Mouse (Mus musculus) spleen, embryonic (tissue): Measurements from ENCODE around the gene Tmc6.
"Not testable (repeated sequence)": the region's sequence is repeated elsewhere in the genome, so short reads cannot be mapped to it uniquely, and the experiment has no call there.

Source experiments
- CTCF ChIA-PET: fragments of 350-600 bp; sonication (Branson Sonifier 250); formaldehyde crosslinking; loops from one replicate; lab custom pipeline; 2022; lab: Charles Lee

Gene Tmc6

DNA sequence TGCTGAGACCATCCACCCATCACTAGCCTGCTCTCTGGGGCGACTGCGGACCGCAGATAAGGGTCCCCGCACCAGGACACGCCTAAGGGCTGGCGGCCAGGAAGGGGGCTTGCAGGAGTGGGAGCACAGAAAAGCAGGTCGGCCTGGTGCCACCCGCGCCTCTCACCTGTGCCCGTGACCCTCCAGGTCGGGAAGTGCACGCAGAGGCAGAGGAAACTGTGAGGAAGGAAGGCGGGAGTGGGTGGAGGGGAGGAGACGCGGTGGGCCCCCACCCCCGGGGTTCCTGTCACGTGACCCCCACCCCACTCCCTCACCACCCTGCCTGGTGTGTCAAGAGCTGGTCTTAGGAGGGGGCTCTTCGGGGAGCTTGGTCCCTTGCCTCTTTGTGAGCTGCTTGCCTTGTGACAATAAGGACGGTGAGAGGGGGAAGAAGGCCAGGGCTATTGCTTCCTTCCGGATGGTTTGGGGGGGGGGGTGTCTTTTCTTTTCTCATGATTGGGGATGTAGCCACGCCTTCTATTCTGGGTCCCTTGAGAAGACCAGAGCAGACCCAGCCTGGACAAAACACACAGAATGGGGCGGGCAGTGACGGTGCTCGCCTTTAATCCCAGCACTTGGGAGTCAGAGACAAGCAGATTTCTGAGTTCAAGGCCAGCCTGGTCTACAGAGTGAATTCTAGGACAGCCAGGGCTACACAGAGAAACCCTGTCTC is at the start of gene Tmc6, which contains the start of gene Tmc8:
Gene Tmc6, minus strand, starts transcription at position 206 of the 712 bp plus-strand sequence.
Gene Tmc8, plus strand, starts transcription at position 84 of the 712 bp plus-strand sequence.
- CTCF ChIA-PET: interaction anchor here (1.1 to 2.5 kb wide), 4 partner anchors 8 to 86 kb away, joined by 5 to 7 read pairs (median 5); no protein-coding TSS in a partner anchor

DNA sequence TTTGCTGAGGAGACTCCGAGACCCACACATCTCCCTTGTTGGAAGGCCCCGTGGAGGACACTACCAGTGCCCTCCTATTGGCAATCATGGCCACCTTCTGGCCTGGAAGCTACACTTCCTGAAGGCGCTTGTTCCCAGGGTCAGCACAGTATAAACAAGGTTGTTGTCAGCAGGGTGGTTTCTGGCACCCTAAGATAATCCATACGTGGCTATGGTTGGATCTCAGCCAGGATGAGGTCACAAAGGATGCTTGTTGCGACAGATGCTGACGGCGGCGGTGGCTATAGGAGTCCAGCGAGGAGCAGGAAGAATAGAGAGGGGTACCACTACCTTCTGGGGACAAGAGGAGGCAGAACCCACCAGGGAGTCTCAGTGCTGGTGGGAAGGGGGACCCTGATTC is 48.4 kb upstream of the Tmc6 start:
- CTCF ChIA-PET: no interaction called here

DNA sequence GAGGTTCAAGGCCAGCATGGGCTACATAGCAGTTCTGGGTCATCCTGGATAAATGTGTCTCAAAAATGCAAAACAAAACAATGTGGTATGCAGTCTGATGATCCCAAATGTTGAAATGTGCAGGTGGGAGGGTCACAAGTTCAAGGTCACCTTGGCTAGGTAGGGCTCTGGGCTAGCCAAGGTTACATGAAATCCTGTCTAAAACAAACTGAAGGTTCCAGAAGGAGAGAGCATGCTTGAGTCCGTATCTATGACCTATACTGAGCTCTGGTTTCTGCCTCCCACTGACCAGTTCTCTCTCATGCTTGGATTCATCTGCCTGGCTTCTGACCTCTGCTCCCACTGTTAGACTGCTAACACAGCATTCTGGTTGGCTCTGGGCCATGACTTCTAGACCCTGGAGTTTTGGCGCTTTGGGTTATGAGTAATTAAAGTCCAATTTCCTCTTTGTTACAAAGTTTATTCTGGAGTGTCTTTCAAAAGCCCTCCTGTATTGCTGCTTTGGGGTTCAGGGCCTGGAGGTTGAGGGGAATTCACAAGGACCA is 47.7 kb upstream of the Tmc6 start:
- CTCF ChIA-PET: no interaction called here

DNA sequence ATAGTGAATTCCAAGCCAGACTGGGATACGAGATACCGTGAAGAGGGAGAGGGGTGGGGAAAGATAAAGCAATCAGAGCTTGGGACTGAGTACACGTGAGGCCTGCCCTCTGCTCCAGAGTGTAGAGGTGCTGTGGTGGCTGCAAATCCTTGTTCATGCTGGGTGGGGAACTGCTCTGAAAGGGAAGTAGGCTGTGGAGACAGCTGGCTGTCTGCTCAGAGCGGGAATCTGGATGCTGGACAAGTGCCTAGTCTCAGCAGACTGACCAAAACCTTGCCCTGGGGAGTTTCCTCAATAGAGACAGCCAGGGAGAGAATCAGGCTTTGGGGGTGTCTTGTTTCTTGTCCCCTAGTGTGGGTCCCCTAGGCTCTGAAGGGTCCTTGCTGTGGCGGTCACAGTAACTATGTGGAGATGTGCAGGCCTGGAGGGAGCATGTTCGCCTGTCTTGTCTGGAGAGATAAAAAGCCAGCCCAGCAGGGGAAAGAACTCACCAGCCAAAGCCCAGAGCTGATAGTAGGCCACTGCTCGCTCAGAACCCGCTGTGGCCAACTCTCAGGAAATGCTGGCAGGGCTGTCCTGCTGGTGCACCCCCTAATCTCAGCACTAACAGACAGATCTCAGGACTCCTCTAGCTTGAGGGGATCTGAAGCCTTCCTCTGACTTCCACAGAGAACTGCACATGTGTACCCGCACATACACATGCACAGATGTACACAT is 47.0 kb upstream of the Tmc6 start:
- CTCF ChIA-PET: no interaction called here

DNA sequence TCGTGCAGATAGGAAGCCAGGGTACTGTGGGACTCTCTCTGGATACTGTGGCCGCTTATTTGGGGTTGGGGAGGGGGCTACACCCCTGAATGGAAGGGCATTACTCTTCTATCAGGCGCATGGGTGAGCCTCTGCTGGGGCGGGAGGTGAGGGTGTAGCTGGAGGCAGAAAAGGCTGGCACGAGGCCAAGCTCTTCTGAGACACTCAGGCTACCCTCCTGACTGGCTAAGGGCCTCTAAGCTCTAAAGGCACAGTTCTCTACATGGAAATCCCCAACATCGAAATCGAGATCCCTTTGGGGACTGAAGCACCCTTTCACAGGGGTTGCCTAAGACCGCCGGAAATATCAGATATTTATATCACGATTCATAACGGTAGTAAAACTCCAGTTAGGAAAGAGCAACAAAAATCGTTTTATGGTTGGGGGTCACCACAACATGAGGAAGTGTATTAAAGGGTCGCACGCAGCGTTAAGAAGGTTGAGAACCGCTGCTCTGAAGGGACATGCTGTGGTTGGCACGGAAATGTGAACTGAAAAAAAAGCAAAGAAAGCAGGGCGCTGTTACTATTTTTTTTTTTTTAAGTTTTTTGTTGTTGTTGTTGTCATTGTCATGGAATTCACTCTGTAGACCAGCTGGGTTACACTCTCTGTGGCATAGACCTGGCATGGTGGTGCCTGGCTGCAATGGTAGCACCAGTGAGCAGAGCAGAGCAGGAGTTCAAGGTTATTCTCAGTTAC is 46.3 kb upstream of the Tmc6 start:
- CTCF ChIA-PET: interaction anchor here (1.4 kb wide), 1 partner anchor 24 kb away, joined by 4 read pairs; no protein-coding TSS in a partner anchor

DNA sequence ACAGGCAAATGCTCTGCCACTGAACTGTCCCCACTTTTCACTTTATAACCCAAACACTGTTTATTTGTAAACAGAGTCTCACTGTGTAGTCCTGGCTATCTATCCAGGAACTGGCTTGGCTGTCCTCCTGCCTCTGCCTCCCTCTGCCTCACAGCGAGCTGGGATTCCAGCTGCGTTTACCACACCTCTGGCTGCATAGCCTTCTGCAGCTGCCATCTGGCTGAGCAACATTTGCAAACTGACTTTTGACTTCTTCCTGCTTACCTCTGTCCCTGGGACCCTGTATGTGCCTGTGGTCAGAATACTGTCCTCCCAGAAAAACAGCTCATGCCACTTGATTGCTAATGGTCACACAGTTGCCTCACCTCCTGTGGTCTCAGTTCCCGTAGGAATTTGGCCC is 45.4 kb upstream of the Tmc6 start:
- CTCF ChIA-PET: interaction anchor here (1.4 kb wide), 1 partner anchor 23 kb away, joined by 4 read pairs; no protein-coding TSS in a partner anchor

DNA sequence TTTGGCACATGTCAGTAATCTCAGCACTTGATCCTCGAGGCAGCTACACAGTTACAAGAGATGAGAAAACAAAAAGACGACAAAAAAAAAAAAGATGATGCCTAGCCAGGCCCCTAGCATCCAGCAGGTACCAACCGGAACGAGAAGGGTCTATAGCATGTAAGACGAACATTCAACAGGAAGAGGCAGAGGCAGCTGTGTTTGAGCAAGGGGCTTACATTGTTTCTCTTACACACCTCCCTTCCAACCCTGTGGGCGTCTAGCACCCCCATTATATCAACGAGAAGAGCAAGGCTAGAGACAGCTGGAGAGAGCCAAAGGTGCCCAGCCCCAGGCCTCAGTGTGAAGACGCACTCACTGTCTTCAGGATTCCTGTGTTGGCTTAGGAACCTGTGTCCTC is 44.9 kb upstream of the Tmc6 start:
- CTCF ChIA-PET: interaction anchor here (0.7 to 1.4 kb wide), 3 partner anchors 22 to 177 kb away, joined by 3 to 17 read pairs (median 4); no protein-coding TSS in a partner anchor

DNA sequence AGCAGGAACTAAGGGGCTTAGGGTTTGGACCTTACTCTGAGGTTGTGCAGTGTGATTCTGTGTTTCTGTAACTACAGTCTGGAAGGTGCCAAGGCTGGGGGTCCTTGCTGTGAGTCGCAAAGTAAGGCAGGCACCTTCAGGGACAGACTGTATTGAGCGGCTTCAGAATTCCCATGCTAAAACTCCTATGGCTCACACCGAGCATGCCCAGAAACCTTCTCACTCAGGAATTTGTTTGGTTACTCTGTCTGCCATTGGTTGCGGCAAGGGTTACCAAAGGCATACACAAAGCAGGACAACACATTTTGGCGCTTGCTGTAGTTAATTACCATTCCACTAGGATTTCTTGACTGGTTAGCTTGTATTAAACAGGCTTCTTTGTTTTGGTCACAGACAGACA is 44.2 kb upstream of the Tmc6 start:
- CTCF ChIA-PET: interaction anchor here (0.7 to 2.0 kb wide), 3 partner anchors 24 to 178 kb away, joined by 3 to 17 read pairs (median 15); no protein-coding TSS in a partner anchor

DNA sequence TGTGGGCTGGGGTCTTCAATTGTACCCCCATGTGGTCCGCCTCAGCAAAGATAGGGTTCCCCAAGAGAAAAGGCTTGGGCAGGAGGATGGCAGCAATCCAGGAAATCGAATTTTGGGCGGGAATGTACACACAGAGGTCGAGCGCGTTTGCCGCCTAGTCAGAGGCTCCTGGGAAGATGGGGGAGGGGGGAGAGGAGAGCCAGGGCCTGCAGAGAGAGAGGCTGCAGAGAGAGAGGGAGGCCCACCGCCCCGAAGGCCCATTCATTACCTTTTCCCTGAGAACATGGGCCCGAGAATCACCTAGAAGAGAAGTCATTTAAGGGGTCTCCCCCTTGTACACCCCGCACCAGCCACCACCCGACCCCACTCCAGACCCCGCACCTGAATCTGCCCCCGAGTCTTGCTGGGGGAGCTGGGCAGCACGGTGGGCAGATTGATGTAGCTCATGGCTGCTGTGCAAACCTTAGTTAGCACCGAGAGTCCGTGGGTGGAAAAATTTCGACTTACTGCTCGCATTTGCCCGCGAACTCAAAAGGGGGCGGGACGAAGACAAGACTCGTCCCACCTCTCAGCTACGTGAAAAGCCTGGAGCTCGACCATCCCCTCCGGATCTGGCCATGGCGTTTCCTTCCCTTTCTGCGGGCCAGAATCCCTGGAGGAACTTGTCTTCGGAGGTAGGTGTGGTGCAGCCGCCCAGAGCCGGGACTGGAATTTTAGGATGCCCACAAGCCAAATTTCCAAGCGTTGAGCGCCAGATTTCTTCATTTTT is 43.5 kb upstream of the Tmc6 start, which contains the start of the genes Afmid and Tk1:
Gene Afmid, plus strand, starts transcription at position 592 of the 769 bp plus-strand sequence.
Gene Tk1, minus strand, starts transcription at position 760 of the 769 bp plus-strand sequence.
- CTCF ChIA-PET: interaction anchor here (0.9 to 2.0 kb wide), 4 partner anchors 35 to 87 kb away, joined by 3 to 15 read pairs (median 5); no protein-coding TSS in a partner anchor

DNA sequence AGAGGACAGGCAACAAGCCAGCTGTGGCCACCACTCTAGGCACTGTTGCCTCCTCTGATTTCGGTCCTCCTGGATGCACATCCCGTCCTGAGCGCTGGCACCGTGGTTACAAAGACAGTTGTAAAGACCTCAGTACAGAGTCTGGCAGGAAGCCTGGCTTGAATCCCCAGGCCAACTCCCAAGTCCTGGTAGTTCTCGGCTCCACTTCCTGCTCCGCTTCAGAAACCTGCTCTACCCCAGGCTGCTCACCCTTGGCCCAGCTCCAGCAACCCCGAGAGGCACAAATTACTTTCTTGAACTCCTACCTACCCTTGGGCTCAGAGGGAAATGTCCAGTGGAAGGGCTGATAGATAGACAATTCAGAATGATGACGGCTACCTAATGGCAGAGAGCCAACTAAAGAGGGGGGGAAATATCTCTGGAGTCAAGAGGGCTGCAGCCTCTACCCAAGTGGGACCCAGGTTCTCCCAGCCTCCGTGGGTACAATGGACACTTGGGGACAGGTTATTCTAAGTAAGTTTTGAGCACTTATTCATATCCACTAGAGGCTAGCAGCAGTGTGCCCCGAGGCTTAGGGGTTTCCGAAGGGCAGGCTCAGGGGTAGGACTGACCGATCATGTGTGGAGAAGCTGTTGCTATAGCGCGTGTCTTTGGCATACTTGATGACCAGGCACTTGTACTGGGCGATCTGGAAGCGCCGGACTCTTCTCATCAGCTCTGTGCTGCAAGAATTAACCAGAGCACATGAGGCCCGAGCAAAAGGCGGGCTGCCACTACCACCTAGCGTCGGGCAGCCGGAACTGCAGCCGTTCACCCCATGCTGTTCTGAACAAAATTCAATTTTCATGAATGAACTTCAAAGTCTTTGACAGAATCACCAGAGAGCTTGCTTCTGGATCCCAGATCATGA is 42.3 kb upstream of the Tmc6 start:
- CTCF ChIA-PET: interaction anchor here (0.8 to 2.0 kb wide), 6 partner anchors 13 to 85 kb away, joined by 3 to 15 read pairs (median 5); no protein-coding TSS in a partner anchor

DNA sequence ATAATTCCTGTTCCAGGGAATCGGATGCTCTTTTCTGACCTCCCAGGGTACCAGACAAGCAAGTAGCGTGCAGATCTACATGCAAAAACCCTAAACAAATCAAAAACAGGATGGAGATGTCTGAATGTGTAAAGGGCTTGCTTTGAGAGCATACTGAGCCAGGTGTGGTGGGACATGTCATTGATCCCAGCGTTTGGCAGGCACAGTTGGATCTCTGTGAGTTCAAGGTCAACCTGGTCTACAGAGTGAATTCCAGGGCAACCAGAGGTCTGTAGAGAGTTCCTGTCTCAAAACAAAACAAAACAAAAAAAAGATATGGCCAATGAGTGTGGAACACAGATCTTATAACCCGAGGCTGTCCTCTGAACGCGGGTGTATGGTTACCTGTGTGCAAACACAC is 41.4 kb upstream of the Tmc6 start:
- CTCF ChIA-PET: interaction anchor here (1.0 kb wide), 1 partner anchor 13 kb away, joined by 3 read pairs; no protein-coding TSS in a partner anchor

DNA sequence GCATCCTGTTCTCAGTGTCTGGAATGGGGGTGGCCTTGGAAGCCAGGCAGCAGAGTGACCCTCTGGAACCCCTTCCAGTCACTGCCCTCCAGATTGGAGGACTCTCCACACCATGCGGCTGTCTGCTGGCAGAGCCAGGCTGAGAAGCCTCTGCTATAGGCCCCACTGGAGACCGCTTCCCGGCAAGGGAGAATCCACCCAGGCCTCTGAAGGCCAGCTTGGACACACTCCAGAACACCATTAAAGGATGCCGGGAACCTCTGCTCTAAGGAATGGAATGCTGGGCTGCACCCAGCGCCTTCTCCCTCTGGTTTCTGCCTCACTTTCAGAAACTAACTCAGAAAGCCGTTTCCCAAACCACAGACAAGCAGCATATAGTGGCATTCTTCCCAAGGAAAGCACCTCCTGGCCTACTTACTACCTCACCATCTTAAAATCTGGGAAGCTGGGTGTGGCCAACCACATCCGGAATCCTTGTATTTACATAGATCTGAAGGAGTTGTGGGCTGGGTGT is 40.8 kb upstream of the Tmc6 start:
- CTCF ChIA-PET: no interaction called here

DNA sequence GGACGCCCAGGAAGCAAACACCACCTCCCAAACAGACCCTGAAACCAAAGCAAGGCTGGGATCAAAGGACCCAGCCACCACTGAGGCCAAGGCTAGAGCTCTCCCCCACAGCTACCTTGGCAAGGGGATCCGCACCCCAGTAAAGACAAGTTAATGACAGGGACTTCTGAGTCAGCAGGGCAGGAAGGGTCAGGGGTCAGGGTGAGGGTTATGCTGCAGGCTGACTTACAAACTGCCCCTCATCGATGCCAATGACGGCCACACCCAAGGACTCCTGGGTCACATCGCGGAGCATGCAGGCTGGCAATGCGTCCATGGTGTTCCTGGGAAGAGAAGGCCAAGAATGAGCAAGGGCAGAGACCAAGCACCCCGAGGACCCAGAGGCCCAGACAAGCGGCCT is 39.9 kb upstream of the Tmc6 start:
- CTCF ChIA-PET: no interaction called here

DNA sequence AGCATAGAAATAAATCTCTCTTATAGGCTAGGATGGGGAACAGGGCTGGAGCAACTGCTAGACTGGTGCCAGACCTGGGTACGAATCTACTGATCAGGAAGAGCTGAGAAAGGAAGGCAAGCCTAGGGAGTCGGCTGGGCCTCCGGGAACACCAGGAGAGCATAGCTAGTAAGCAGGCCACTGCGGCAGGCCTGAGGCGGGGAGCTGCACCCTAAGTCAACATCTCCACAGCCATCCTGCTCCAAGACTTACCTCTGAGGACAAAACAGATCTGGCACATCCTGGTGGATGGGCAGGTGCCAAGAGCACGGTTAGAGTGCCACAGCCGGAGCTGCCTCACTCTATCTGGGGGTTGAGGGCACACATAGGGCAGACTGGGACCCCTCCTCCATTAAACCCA is 38.2 kb upstream of the Tmc6 start:
- CTCF ChIA-PET: interaction anchor here (0.5 kb wide), 1 partner anchor 55 kb away, joined by 4 read pairs; no protein-coding TSS in a partner anchor

DNA sequence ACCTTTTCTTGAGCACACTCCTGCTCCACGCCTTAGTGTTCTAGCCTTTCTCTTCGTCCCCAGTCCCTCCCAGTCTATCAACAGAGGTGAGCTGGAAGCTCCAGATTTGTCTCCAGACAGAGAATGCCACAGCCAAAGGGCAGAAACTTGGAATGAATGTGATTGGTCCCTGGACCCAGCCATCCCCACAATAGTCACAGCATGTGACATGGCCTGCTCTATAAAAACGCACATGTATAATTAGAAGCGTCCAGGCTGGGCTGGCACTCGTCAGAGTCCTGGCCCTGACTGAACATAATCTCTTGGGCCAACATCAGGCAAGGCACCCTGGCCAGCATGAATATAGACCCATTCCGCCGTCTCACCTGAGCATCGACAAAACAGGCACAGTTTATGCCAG is 37.1 kb upstream of the Tmc6 start:
- CTCF ChIA-PET: interaction anchor here (0.9 kb wide), 1 partner anchor 117 kb away, joined by 10 read pairs; no protein-coding TSS in a partner anchor

DNA sequence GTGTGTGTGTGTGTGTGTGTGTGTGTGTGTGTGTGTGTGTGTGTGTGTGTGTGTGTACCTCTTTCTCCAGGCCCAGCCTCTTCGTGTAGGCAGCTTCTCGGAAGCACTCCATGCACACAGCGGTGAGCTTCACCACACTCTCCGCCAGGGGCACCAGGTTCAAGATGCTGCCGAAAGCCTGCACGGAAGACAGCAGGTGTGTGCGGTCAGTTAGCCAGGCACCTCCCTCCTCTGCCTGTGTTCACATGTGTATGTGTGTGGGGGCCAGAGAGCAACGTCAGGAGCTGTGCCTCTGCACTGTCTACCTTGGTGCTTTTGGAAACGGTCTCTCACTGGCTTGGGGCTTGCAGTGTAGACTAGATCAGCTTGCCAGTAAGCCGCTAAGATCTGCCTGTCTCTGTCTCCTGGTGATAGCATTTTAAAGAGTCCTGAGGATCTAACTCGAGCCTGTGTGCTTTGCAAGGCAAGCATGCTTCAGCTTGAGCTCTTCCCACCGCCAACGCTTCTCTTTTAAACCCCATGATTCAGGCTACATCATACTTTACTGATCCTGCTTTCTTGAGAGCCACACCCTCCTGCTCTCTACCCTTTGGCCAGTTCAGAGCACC is 34.5 kb upstream of the Tmc6 start:
- CTCF ChIA-PET: interaction anchor here (0.6 kb wide), 1 partner anchor 533 kb away, joined by 3 read pairs; no protein-coding TSS in a partner anchor

DNA sequence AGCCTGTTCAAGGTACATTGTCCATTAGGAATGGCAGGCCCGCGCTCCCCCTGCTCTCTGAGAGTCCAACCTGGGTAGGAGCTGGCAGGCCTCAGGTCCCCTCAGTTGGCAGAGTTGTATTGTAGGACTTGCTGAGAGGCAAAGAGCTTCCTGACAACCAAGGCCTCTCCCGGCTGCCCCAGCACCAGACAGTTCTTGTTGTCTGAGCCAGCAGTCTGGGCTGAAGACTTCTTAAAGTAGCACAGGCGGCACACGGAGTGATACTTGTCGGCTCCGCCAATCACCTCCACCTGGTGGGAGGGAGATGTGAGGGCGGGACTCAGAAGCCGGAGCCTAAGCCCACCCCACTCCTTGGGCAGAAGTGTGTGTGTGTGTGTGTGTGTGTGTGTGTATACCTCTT is 33.9 kb upstream of the Tmc6 start:
- CTCF ChIA-PET: not testable (repeated sequence)

DNA sequence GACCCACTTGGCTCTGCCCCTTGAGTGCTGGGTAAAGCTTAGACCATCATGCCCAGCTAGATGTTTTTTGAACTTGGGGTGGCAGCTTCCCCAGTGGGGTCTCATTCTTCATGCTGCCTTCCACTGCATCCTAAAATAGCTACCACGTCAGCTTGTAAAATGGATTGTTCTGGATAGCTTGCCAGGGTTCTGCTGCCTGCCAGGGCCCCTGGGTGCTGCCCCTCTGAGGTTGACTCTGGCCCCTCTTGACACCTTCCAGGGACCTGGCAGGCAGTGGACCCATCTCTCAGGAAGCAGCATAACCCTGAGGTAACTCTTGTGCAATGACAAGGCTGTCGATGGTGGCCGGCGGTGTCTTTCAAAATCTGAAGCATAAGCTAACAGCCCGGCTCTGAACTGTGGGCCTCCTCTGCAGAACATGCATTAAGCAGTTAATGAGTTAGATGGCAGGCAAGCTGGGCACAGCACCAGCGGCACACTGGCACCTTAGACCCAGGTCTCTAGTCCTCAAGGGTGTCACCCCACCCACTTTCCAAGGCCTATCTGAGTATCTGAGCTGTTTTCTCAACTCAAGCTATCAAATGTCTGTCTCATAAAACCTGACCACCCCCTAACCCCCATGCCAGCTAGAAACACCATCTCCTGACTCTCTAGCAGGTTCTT is 32.8 kb upstream of the Tmc6 start:
- CTCF ChIA-PET: interaction anchor here (0.5 to 1.2 kb wide), 2 partner anchors 26 to 401 kb away, joined by 4 to 6 read pairs; no protein-coding TSS in a partner anchor
